Mouse (Mus musculus) inflammation-experienced regulatory T-cells, adult 6 months (primary cell): ENCODE results near the gene Brinp1. TPM values are rescaled to one million over a fixed set of nuclear protein-coding genes. Genes with fewer than 3 reads are reported as not detected.

ENCODE experiments used
- ATAC-seq: one replicate; pipeline ENCODE4 v1.8.0; 2017
- polyA plus RNA-seq, 3 experiments: library from polyadenylated mRNA; unstranded; fragments of 100-300 nt; shearing (Covaris generic); gene quantifications; one replicate each; pipeline ENCODE4 v1.2.1; 2017

Brinp1 gene
- not detected for polyA plus RNA-seq

GRCm38 (mm10) chr4:68954322-68954901, at the start of gene Brinp1:
Gene Brinp1, minus strand, starts transcription at chr4:68954397.
- ATAC-seq, result no peak

- no peak for ATAC-seq
These were observed 3.1 kb upstream of the Brinp1 start for GRCm38 (mm10) chr4:68957265-68957664.

- no peak for ATAC-seq
These were observed 1.4 kb upstream of the Brinp1 start for GRCm38 (mm10) chr4:68955621-68956020.

- no peak for ATAC-seq
These were observed 403 bp downstream of the Brinp1 start for GRCm38 (mm10) chr4:68953667-68954321.

- no peak for ATAC-seq
These were observed 1.1 kb downstream of the Brinp1 start for GRCm38 (mm10) chr4:68953131-68953551.

- ATAC-seq, result no peak
These were observed 3.6 kb downstream of the Brinp1 start for GRCm38 (mm10) chr4:68950556-68950955.

- ATAC-seq, result no peak
These were observed 11.3 kb downstream of the Brinp1 start for GRCm38 (mm10) chr4:68942938-68943337.

- ATAC-seq, result no peak
These were observed 24.2 kb downstream of the Brinp1 start for GRCm38 (mm10) chr4:68930022-68930421.

- no peak for ATAC-seq
These were observed 28.1 kb downstream of the Brinp1 start for GRCm38 (mm10) chr4:68926091-68926490.

- ATAC-seq, result no peak
These were observed 31.3 kb downstream of the Brinp1 start for GRCm38 (mm10) chr4:68922944-68923343.

- no peak for ATAC-seq
These were observed 31.7 kb downstream of the Brinp1 start for GRCm38 (mm10) chr4:68922504-68922903.

GRCm38 (mm10) chr4:68920127-68920526, 34.1 kb downstream of the Brinp1 start:
- ATAC-seq, result no peak

- no peak for ATAC-seq
These were observed 43.3 kb downstream of the Brinp1 start for GRCm38 (mm10) chr4:68910942-68911341.

GRCm38 (mm10) chr4:68906417-68907210, 47.6 kb downstream of the Brinp1 start:
- no peak for ATAC-seq

GRCm38 (mm10) chr4:68890526-68890925, 63.7 kb downstream of the Brinp1 start:
- no peak for ATAC-seq

GRCm38 (mm10) chr4:68886276-68886675, 67.9 kb downstream of the Brinp1 start:
- no peak for ATAC-seq

GRCm38 (mm10) chr4:68872028-68872427, 82.2 kb downstream of the Brinp1 start:
- ATAC-seq, result no peak

- ATAC-seq, result no peak
These were observed 88.9 kb downstream of the Brinp1 start for GRCm38 (mm10) chr4:68865135-68865767.

- ATAC-seq, result no peak
These were observed 89.5 kb downstream of the Brinp1 start for GRCm38 (mm10) chr4:68864668-68865067.

GRCm38 (mm10) chr4:68856868-68857267, 97.3 kb downstream of the Brinp1 start:
- no peak for ATAC-seq

- no peak for ATAC-seq
These were observed 104.5 kb downstream of the Brinp1 start for GRCm38 (mm10) chr4:68849671-68850070.

GRCm38 (mm10) chr4:68846976-68847375, 107.2 kb downstream of the Brinp1 start:
- ATAC-seq, result no peak

GRCm38 (mm10) chr4:68845964-68846363, 108.2 kb downstream of the Brinp1 start:
- ATAC-seq, result no peak
